Mouse (Mus musculus): Measurements from ENCODE around the gene Tom1l1.

DNA sequence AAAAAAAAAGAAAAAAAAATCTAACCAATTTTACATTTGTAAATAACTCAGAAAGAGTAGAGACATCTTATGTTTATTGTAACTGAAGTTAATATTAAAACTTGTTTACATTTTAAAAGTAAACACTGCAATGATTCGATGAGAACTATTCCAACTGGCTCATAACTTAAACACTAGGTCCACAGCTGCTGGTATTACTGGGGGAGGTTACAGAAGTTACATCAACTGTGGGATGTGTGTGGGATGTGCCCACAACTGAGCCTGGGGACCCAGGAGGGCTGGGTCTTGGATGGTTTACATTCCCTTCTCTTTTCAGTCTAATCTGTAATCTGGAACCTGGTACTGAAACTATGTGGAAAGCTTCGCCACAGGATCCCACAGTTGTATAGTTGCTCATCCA, 85.1 kb downstream of the Tom1l1 start:
- no peak for TF ChIP-seq POLR2A (IDR thresholded peaks at IDR 0.05; ENCODE audit: borderline replicate concordance, low read depth, low read length)
- no peak for TF ChIP-seq CTCF (IDR thresholded peaks at IDR 0.05; ENCODE audit: low read depth, low read length)
